Mouse (Mus musculus) cerebellum, postnatal 36 days (tissue): Measurements from ENCODE around the gene Abcb7.

Experiments
- DNase-seq, 2 experiments: peaks; one replicate each; pipeline ENCODE4 v3.0.0; 2021 to 2022; ENCODE audit warnings: mixed read lengths in 2 of 2

Gene Abcb7

DNA sequence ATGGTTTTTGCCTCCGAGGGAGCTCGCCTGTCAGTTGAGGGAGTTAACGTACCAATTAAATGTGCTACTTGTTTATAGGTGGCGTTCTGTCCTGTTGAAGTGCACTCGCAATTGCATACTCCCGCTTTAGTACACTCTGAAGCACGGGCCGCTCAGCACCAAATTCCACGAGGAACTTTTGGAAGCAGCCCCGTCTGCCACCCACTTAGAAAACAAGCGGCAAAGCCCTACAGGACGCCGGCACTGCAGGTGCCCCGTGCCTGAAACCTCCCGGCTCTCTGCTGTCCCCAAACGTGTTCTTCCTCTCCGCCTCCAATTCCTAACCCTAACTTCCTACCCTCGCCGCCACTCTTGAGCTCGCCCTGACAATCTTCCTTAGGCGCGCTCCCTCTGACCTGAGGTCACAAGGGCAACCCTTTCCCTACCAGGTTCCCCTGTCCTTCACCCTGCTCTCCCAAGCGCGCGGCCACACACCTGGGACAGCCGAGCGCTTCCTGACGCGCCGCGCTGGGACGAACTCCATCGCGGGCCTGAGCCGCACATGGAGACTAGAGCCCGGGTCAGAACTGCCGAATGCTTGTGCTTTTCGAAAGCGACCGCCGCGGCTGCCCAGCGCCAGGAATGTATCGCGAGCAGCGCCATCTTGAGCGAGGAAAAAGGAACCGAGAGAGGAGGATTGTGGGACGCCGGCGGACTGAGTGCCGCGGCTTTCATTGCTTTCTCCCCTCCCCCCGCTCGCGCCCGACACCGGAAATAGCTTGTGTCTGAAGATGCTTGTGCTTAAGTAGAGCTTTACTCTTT is at the start of gene Abcb7:
TSS of gene Abcb7 (minus strand) at position 674 of the 801 bp plus-strand sequence.
- DNase-seq = peak; percentile 84 to 85

DNA sequence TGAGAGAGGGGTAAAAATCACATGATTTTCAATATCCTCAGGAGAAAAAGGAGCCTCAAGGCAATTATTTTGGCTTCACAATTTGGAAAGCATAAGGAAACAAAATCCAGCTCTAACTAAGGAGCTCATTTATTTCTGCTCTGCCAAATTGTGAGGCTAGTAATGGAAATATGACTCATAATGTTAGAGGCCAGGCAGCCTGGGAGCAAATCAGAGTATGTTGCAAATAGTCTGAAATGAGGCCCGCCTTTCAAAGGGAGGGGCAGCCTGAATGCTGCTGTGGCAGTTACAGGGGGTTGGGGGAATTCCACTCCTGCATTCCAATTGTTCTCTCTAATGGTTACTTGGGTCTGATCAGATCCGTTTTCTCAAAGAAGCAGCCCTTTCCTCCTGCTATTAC is 48.1 kb upstream of the Abcb7 start:
- no peak for DNase-seq

DNA sequence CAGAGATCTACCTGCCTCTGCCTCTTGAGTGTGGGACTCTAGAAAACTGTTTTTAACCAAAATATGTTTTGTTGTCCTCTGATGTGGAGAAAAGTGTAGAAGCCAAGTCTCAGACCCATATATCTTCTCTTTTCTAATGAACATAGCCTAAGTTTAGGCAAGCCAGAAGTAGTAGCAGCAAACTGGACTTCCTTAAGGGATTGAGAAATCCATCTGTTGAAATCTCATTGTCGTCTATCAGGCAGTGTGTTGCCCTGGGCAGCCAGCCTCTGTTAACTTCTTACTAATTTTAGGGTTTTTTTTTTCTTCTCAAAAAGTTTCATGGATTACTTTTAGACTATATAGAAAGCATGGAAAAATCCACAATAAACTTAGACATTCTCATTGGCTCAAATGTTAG is 38.8 kb upstream of the Abcb7 start:
- DNase-seq = no peak

DNA sequence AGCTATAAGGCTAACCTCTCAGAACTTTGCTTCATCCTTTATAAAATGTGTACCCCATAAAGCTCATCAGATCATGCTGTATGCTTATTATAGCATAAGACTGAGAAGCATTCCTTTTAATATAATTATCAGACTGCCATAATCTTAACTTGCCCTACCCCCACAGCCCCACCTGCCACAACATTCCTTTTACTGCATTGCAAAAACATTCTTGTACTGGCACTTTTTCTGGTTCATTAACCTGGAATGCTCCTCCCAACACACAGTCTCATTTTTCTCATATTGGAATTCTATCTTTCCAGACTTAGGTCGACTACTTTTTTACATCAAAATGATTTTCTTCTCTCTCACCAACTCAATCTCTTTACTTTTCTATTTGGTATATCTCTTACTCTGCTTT is 19.8 kb upstream of the Abcb7 start:
- DNase-seq = no peak

DNA sequence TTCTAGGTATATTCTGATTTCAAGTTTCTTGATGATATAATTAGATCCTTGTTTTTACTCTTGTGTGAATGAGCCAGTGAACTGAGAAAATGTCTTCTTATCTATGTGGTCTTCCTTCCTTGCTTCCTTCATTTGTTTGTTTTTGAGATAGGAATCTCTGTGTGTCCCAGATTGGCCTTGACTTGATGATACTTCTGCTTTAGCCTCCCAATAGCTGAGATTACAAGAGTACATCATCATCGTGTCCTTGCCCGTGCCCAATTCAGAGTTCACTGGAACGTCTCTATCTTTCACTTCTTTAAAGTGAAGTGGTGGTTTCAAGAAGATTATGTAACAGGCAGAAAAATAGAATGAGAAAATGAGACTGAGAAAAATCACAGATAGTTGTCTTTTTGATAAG is 14.5 kb upstream of the Abcb7 start:
- DNase-seq = no peak

DNA sequence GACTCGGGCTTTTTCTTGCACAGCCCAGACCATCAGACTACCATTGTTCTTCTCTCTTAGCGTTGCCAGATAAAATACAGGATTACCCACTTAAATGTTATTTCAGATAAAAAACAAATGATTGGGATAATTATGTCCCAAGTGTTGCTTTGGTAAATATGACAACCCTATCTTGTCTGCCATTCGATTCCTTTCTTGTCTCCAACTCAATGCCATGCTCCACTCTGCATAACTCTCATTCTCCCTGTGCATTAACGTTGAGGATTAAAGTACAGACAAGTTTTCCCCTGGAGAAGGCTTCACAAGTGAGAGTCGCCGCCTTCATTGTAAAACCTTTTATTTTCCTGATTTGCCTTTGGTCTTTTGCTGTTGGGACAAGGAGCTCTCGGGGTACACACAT is 339 bp upstream of the Abcb7 start:
- DNase-seq = no peak

DNA sequence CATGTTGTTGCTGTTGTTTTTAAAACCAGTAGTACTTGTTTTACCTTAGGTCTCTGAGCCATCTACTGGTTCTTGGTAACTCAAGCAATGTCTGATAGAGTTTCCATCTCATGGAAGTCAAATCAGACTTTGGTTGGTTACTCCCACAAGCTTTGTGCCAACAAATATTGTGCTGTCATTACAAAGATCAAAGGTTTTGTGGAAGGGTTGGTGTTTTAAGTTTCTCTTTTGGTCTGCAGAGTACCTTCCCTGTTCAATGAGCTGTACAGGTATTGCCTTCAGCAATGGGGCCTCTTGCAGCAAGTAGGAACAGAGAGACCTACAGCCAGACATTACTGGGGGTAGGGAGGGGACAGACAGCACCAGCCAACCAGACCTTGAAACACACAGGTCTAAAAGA is 5.5 kb downstream of the Abcb7 start:
- no peak for DNase-seq

DNA sequence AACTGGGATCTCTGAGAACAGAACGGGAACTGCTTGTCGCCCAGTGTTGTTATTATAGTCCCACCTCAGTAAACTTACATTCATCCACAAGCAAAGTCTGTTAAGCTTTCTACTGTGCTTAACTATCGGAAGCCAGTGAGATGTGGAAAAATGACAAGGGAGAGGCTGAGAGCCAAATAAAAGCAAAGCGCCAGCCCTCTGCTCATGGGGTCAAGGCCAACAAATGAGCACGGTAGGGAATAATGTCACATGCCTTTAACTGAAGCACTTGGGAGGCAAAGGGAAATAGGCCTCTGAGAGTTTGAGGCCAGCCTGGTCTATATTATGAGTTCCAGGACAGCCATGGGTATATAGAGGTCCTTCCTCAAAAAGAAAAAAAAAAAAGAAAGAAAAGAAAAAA is 11.2 kb downstream of the Abcb7 start:
- peak in 1 of 2 experiments; percentile 5 for DNase-seq

DNA sequence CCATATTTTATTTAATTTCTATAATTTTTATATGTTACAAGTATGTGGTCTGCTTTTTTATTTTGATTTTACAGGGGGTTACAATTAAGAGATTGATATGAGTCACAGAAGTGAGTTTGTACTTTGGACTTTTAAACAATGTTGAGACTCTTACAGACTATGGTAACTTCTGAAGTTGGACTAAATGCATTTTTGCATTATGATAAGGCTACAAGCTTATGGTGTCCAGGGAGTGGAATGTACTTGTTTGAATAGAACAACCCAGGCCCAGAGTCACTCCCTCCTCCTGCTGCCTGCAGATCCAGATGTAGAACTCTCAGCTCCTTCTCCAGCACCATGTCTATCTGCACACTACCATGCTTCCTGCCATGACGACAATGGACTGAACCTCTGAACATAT is 12.5 kb downstream of the Abcb7 start:
- no peak for DNase-seq

DNA sequence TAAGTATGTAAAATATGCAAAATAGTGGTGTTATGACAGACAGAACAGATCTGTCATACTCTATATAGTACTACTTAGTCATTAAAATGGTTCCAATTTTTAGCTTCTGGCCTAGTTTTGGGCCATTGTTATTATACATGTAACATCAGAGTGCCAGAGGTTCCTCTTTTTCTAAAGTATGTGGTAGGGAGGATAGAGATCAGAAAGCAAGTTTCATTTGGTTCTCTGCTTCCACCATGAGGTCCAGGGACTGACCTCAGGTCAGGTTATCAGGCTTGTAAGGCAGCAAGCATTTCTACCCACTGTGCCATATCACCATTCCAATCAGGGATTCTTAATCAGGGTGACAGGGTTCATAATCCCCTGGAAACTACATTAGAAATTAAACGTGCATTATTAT is 16.1 kb downstream of the Abcb7 start:
- DNase-seq = no peak

DNA sequence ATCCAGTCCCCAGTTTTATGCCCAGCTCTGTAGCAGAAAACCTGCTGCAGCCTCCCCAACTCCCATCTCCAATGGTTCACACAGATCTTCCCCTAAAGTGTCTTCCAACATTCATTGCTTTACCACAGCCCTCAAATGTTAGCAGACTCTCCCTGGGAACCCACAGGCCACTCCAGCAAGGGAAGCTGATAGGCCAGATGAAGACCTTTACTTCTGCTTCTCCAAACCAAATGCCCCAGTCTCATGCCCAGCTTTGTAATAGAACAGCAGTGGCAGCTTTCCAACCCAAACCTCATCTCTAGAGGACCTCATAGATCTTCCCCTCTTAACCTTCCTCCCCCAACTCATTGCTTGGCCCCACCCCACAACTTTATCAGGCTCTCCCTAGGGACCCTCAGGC is 54.0 kb downstream of the Abcb7 start:
- no peak for DNase-seq

DNA sequence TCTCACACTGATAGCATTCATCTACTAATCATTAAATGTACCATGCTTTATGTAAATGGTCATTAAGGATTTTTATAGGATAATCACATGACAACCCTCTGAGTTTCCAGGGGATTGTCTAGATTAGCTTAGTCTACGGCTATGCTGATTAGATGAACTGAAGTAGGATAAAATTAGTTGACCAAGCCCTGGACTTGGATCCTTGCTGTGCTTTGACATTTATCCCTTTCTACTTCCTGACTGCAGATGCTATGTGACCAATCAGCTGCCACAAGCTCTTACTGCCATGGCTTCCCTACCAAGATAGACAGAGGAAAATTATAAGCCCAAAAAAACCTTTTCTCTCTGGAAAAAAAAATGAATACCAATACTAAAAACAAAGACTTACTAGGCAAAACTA is 57.8 kb downstream of the Abcb7 start:
- DNase-seq = no peak

DNA sequence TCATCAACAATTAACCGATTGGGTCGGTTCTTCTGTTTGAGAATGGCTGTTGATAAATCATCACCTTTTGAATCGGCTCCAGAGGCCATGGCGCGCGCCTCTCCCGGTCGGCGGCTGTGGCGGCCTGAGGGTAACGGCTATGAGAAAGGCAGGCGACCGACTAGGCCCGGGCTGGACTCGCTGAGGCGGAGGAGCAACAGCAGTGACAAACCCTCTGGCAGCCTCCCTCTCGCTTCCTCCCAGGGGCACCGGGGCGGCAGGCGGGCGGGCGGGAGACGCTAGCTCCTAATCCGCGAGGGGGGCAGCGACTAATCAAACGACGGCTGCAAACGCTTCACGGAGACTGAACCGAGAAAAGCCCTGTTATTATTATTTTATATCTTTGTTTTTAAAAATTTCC is 65.5 kb downstream of the Abcb7 start:
- DNase-seq = peak; percentile 13 to 23

DNA sequence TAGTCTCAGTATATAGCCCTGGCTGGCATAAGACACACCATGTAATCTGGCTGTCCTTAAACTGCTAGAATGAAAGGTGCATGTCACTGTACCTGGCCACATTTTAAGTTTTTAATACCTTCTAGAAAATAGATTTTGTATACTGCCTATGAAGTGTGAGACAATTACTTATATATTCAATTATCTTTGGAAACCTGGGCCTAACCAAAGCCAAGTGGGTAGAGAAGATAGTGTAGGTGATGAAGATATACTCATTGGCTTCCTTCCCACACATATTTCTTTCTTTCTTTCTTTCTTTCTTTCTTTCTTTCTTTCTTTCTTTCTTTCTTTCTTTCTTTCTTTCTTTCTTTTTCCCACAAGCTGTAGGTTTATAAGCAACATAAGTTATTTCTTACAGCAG is 121.9 kb downstream of the Abcb7 start:
- DNase-seq = no peak

DNA sequence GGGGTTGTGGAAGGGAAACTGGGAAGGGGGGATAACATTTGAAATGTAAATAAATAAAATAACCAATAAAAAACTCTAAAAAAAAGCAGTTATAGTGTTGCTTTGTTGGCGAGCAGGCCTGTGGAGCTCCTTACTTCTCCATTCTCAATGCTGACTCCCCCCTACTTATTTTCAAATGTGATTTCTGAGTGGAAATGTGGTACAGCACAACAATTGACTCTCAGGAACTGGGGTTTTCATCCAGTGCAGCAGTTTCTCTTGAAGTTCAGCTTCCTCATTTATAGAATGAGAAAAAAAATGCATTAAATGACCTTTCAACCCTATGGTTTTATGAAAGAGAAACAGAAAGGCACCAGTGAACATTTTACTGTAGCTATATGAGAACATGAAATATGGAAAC is 133.8 kb downstream of the Abcb7 start:
- no peak for DNase-seq

DNA sequence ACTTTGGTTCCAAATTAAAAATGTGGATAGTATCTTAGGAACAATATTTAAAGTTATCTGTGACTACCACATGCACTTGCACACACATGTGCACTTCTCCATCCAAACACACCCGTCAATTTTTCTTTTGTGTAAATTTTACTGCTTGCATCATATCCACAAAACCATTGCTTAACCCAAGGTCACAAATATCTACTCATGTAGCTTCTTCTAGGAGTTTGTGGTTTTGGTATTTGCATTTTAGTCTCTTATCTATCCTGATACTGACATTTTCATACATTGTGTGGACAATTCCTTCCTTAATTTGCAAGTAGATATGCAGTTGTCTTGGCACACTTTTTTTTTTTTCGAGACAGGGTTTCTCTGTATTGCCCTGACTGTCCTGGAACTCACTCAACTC is 149.3 kb downstream of the Abcb7 start:
- no peak for DNase-seq

DNA sequence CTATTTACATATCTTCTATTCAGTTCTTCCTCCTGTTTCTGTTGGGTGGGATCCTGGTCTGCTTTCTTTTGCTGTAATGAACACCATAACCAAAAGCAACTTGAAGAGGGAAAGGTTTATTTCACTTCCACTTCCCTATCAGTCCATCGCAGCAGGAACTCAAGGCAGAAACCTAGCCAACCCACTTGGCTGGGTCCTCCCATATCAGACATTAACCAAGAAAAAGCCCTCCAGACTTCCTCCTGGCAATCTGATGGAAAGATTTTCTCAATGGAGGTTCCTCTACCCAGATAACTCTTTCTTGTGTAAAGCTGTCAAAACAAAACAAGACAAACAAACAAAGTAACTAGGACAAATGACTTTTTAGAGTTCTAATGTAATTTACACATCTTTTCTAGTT is 151.2 kb downstream of the Abcb7 start:
- DNase-seq = no peak

DNA sequence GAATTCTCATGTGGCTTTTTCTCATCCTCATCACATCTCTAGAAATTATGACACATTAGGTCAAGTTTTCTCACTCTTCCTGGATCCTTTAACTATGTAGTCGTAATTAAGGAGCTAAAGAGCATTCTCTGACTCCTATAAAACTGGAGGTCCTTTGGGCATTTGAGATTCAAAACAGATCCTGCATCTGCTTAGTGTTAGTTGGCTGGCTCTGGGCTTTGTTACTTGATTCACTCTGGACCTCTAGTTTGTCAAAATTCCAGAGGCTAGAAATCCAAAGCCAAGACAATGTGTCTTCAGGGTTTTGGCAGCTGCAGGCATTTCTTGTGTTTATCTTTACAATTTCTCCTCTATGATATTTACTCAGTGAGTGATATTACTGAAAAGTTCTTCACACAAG is 157.1 kb downstream of the Abcb7 start:
- DNase-seq = no peak
